In genomic region chr9:108704591-108704990, GRCm38 (mm10) we compare ENCODE assay signal across 14 mouse cellular contexts. TPM values are rescaled to one million over a fixed set of nuclear protein-coding genes. Genes with fewer than 3 reads are reported as not detected.
DNase-seq lines count a peak whose midpoint lies in the region; ATAC-seq and TF ChIP-seq lines count a peak whose summit lies in the region.
"Had no signal": no experiment of that assay in that cellular context is flagged by ENCODE, and none has a peak within 500 bp of the region (broad histone marks: within the 10 kb centered on the region; RNA-seq: fewer than 3 reads in every experiment).

No protein-coding gene starts in this region.

- H3K9ac ChIP-seq in kidney, embryonic 15.5 days = no peak overlapping the region
- peak overlapping the region; percentile 65 for H3K9ac ChIP-seq in heart, adult 2 months (ENCODE audit: low read depth, low read length)
- no peak overlapping the region for H3K9ac ChIP-seq in liver, postnatal 0 days (replicated peaks)
- H3K9ac ChIP-seq: liver, embryonic 15.5 days had no signal

- 0 out of 2 replicates have a peak, but pooled peaks have one; percentile 43 for ATAC-seq in kidney, embryonic 15.5 days (replicated peaks; ENCODE audit: low FRiP score)
- no peak for ATAC-seq in liver, postnatal 0 days
- ATAC-seq: activated CD4-positive, CD25-positive, alpha-beta regulatory T cell, adult 4 months; forebrain, embryonic 13.5 days had no signal

- peak; percentile 33 for DNase-seq in gastrocnemius, adult 18-20 months (ENCODE audit: low spot score)
- no peak for DNase-seq in gastrocnemius, postnatal 25 days
- DNase-seq in kidney, adult 9 months = no peak
- peak; percentile 15 to 29 for DNase-seq in heart, adult 2 months
- DNase-seq in heart, postnatal 14 days = peak; percentile 9 to 11
- no peak for DNase-seq in liver, postnatal 0 days
- DNase-seq in cerebellum, adult 11 months = no peak
- DNase-seq: cerebellum, adult 9-11 months; thymus, postnatal 14 days had no signal

- WGBS in kidney, embryonic 15.5 days = 47% methylated on average over 7 of the region's 7 CpGs
- WGBS in heart, adult 2 months = 33% methylated on average over 7 of the region's 7 CpGs
- WGBS in liver, postnatal 0 days (ENCODE audit: insufficient replicate concordance) = 78% methylated on average over 7 of the region's 7 CpGs

- no peaks in the 10 kb centered on the region for H3K36me3 ChIP-seq in kidney, embryonic 15.5 days
- peaks cover 8% of the 10 kb centered on the region for H3K36me3 ChIP-seq in heart, adult 2 months (ENCODE audit: control insufficient read depth, insufficient read depth, low read length)
- H3K36me3 ChIP-seq in liver, postnatal 0 days (replicated peaks; ENCODE audit: insufficient read depth, low read length) = no peaks in the 10 kb centered on the region; the same call in 1 of the 2 replicates
- H3K36me3 ChIP-seq: G1E; liver, embryonic 15.5 days had no signal

- no peaks in the 10 kb centered on the region for H3K27me3 ChIP-seq in kidney, embryonic 15.5 days
- no peaks in the 10 kb centered on the region for H3K27me3 ChIP-seq in heart, adult 2 months (ENCODE audit: control insufficient read depth, insufficient read depth, low read length)
- H3K27me3 ChIP-seq in liver, postnatal 0 days (ENCODE audit: insufficient read depth, low read length) = no peaks in the 10 kb centered on the region
- H3K27me3 ChIP-seq: forebrain, embryonic 13.5 days; liver, embryonic 15.5 days had no signal

- TF ChIP-seq CTCF in heart, adult 2 months (IDR thresholded peaks at IDR 0.05) = no peak
- no peak for TF ChIP-seq CTCF in liver, postnatal 0 days (IDR thresholded peaks at IDR 0.05; ENCODE audit: low read depth)

- H3K27ac ChIP-seq in kidney, embryonic 15.5 days = peak overlapping the region; percentile 10; the same call in 1 of the 2 replicates
- peak overlapping the region; percentile 10 for H3K27ac ChIP-seq in heart, adult 2 months
- H3K27ac ChIP-seq in liver, postnatal 0 days (ENCODE audit: low read depth) = no peak overlapping the region
- H3K27ac ChIP-seq: forebrain, embryonic 13.5 days; liver, embryonic 15.5 days had no signal

- intact Hi-C loops in heart, adult 2 months (cut with DNase I) = no loop called here
- intact Hi-C loops in heart, postnatal 14 days (cut with DNase I) = no loop called here

- H3K4me3 ChIP-seq in kidney, embryonic 15.5 days (replicated peaks) = no peak overlapping the region
- H3K4me3 ChIP-seq in heart, adult 2 months = no peak overlapping the region
- H3K4me3 ChIP-seq in liver, postnatal 0 days (ENCODE audit: low read depth, low read length) = no peak overlapping the region
- H3K4me3 ChIP-seq: forebrain, embryonic 13.5 days; liver, embryonic 15.5 days had no signal

- H3K4me1 ChIP-seq in kidney, embryonic 15.5 days = peaks cover 12% of the 10 kb centered on the region; the same call in 1 of the 2 replicates
- peaks cover 9% of the 10 kb centered on the region for H3K4me1 ChIP-seq in heart, adult 2 months (ENCODE audit: control insufficient read depth, insufficient read depth, low read length)
- peaks cover 11% of the 10 kb centered on the region for H3K4me1 ChIP-seq in liver, postnatal 0 days (ENCODE audit: insufficient read depth)

- no peak for TF ChIP-seq POLR2A in heart, adult 2 months (IDR thresholded peaks at IDR 0.05; ENCODE audit: insufficient read depth, low read depth, low read length)

- no peaks in the 10 kb centered on the region for H3K9me3 ChIP-seq in kidney, embryonic 15.5 days (replicated peaks)
- H3K9me3 ChIP-seq in liver, postnatal 0 days (ENCODE audit: low read length) = no peaks in the 10 kb centered on the region
- H3K9me3 ChIP-seq: forebrain, embryonic 13.5 days; G1E; liver, embryonic 15.5 days had no signal

- H3K79me2 ChIP-seq in heart, adult 2 months (replicated peaks; ENCODE audit: control insufficient read depth, insufficient read depth, low read length) = no peaks in the 10 kb centered on the region; the same call in 1 of the 2 replicates

- H3K4me2 ChIP-seq in kidney, embryonic 15.5 days = no peak overlapping the region
- H3K4me2 ChIP-seq in liver, postnatal 0 days (ENCODE audit: low read depth, low read length) = no peak overlapping the region
- H3K4me2 ChIP-seq: forebrain, embryonic 13.5 days; liver, embryonic 15.5 days had no signal

- TF ChIP-seq EP300 in heart, adult 2 months (IDR thresholded peaks at IDR 0.05; ENCODE audit: insufficient read depth, low read depth, low read length) = no peak
- no peak for TF ChIP-seq EP300 in liver, postnatal 0 days (IDR thresholded peaks at IDR 0.05; ENCODE audit: low read depth)

RNA-seq across cellular contexts. Expression of gene Prkar2a, which starts 15.5 kb away (rescaled TPM):
- 100 to 1,000 TPM; 164 to 169 TPM for total RNA-seq in gastrocnemius, adult 18-20 months (2021)
- total RNA-seq in gastrocnemius, postnatal 25 days (2021) = 100 to 1,000 TPM; 122 to 134 TPM
- polyA plus RNA-seq in kidney, embryonic 15.5 days (2015; fragmentation: Nextera tagmentation; extraction: Ambion mirVana) = 25.5 and 27.6 TPM in 2 replicates
- 10 to 100 TPM; 78.8 to 82.8 TPM for total RNA-seq in heart, adult 2 months (2021)
- polyA plus RNA-seq in heart, adult 2 months (2012; rRNA removed) = 22.9 and 42.6 TPM in 2 replicates
- total RNA-seq in heart, postnatal 14 days (2021) = 10 to 100 TPM; 74.3 to 75.9 TPM
- 8.2 and 9.7 TPM in 2 replicates for polyA plus RNA-seq in liver, postnatal 0 days (2015; fragmentation: Nextera tagmentation; extraction: Ambion mirVana)
- polyA plus RNA-seq: G1E had no signal

RNA-seq across cellular contexts. Expression of gene Slc25a20, which starts 42.7 kb away (rescaled TPM):
- 10 to 100 TPM; 68.1 to 85.0 TPM for total RNA-seq in gastrocnemius, adult 18-20 months (2021)
- total RNA-seq in gastrocnemius, postnatal 25 days (2021) = 10 to 100 TPM; 67.1 to 73.5 TPM
- 50.0 and 51.8 TPM in 2 replicates for polyA plus RNA-seq in kidney, embryonic 15.5 days (2015; fragmentation: Nextera tagmentation; extraction: Ambion mirVana)
- total RNA-seq in heart, adult 2 months (2021) = 100 to 1,000 TPM; 190 to 203 TPM
- polyA plus RNA-seq in heart, adult 2 months (2012; rRNA removed) = 122 and 169 TPM in 2 replicates
- 100 to 1,000 TPM; 222 to 228 TPM for total RNA-seq in heart, postnatal 14 days (2021)
- polyA plus RNA-seq in liver, postnatal 0 days (2015; fragmentation: Nextera tagmentation; extraction: Ambion mirVana) = 104 and 114 TPM in 2 replicates

RNA-seq across cellular contexts. Expression of gene Arih2, which starts 55.4 kb away (rescaled TPM):
- 10 to 100 TPM; 73.1 to 84.5 TPM for total RNA-seq in gastrocnemius, adult 18-20 months (2021)
- total RNA-seq in gastrocnemius, postnatal 25 days (2021) = 10 to 100 TPM; 52.7 to 61.0 TPM
- 50.1 and 51.0 TPM in 2 replicates for polyA plus RNA-seq in kidney, embryonic 15.5 days (2015; fragmentation: Nextera tagmentation; extraction: Ambion mirVana)
- 10 to 100 TPM; 42.5 to 45.5 TPM for total RNA-seq in heart, adult 2 months (2021)
- polyA plus RNA-seq in heart, adult 2 months (2012; rRNA removed) = 25.9 and 40.5 TPM in 2 replicates
- 10 to 100 TPM; 47.7 to 48.0 TPM for total RNA-seq in heart, postnatal 14 days (2021)
- polyA plus RNA-seq in liver, postnatal 0 days (2015; fragmentation: Nextera tagmentation; extraction: Ambion mirVana) = 16.3 and 19.8 TPM in 2 replicates

Comparison
In these comparisons a context has a peak if more than half of its experiments do, and no peak if none do; other contexts are left out.
1. DNase-seq: peak in gastrocnemius, adult 18-20 months (single experiment), heart, adult 2 months (2 of 2) and heart, postnatal 14 days (2 of 2); none in gastrocnemius, postnatal 25 days (single experiment), kidney, adult 9 months (single experiment), liver, postnatal 0 days (single experiment) and cerebellum, adult 11 months (single experiment).